Mouse (Mus musculus) megakaryocyte, embryonic 14.5 days (primary cell): Measurements from ENCODE around the gene Gm9376.

Experiments used
- FLI1 ChIP-seq: IDR thresholded peaks from 2 replicates; pipeline ENCODE4 v1.6.1; 2012; ENCODE audit warnings: low read length, inconsistent platforms, mixed read lengths
- GATA1 ChIP-seq: IDR thresholded peaks from 3 replicates; pipeline ENCODE4 v1.6.1; 2012; ENCODE audit warnings: mixed read lengths, low read length, inconsistent platforms, borderline replicate concordance

- TF ChIP-seq FLI1, result no peak
- TF ChIP-seq GATA1, result no peak
These were observed 25.3 kb upstream of the Gm9376 start for GRCm38 (mm10) chr14:118241416-118241815.
